21 mouse cellular contexts compared by ENCODE assay signal in the genomic region with DNA sequence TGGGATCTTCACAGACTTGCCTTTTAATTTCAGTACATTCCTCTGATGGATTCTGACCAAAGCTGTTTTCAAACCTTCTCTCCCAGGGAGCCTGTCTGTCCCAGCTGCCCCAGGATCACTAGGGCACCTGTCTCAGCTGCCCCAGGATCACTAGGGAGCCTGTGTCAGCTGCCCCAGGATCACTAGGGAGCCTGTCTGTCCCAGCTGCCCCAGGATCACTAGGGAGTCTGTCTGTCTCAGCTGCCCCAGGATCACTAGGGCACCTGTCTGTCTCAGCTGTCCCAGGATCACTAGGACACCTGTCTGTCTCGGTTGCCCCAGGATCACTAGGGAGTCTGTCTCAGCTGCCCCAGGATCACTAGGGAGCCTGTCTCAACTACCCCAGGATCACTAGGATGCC. TPM values are rescaled to one million over a fixed set of nuclear protein-coding genes. Genes with fewer than 3 reads are reported as not detected.
DNase-seq lines count a peak whose midpoint lies in the region; TF ChIP-seq lines count a peak whose summit lies in the region.
"Had no signal": no experiment of that assay in that cellular context is flagged by ENCODE, and none has a peak within 500 bp of the region (broad histone marks: within the 10 kb centered on the region; RNA-seq: fewer than 3 reads in every experiment).

No protein-coding gene starts in this region.

- no peaks in the 10 kb centered on the region for H3K27me3 ChIP-seq in embryonic facial prominence, embryonic 10.5 days (replicated peaks; ENCODE audit: low read depth, poor library complexity, severe bottlenecking)
- no peaks in the 10 kb centered on the region for H3K27me3 ChIP-seq in kidney, adult 2 months (replicated peaks; ENCODE audit: control insufficient read depth, insufficient read depth, low read length)
- H3K27me3 ChIP-seq: forebrain, embryonic 13.5 days; forebrain, embryonic 15.5 days; Patski had no signal

- no peak overlapping the region for H3K9ac ChIP-seq in ES-E14 (ENCODE audit: insufficient read depth, low read depth, low read length, poor library complexity, severe bottlenecking)
- H3K9ac ChIP-seq: embryonic facial prominence, embryonic 12.5 days; forebrain, embryonic 13.5 days; forebrain, embryonic 15.5 days; forebrain, postnatal 0 days had no signal

- no peak for TF ChIP-seq CTCF in kidney, adult 2 months (conservative IDR thresholded peaks at IDR 0.05; ENCODE audit: insufficient read depth, insufficient read length, low read depth, low read length)

- no peak for DNase-seq in ES-E14 (ENCODE audit: low read depth, low spot score)
- no peak for DNase-seq in embryonic facial prominence, embryonic 10.5 days (ENCODE audit: low spot score)
- DNase-seq in yolk sac, embryonic 10.5 days (ENCODE audit: low spot score) = peak; percentile 17
- no peak for DNase-seq in kidney, adult 2 months
- DNase-seq in urinary bladder, adult 2 months (ENCODE audit: low spot score) = no peak
- DNase-seq: adrenal gland, adult 8-10 months; adrenal gland, postnatal 14 days; adrenal gland, postnatal 36 days; cerebellum, adult 11-12 months; cerebellum, adult 2 months; cerebellum, adult 9-10 months; cerebellum, postnatal 10 days; cerebellum, postnatal 25 days; embryo, embryonic 11 days; forebrain, postnatal 0 days had no signal

- H3K27ac ChIP-seq in ES-E14 (ENCODE audit: insufficient read depth, low read depth, low read length, poor library complexity, severe bottlenecking) = 0 out of 2 replicates have a peak overlapping the region, but pooled peaks have one; percentile 10
- H3K27ac ChIP-seq in embryonic facial prominence, embryonic 10.5 days (replicated peaks) = peak overlapping the region; percentile 44; the same call in 1 of the 2 replicates
- H3K27ac ChIP-seq in kidney, adult 2 months (ENCODE audit: insufficient read depth, low read depth, low read length) = no peak overlapping the region
- H3K27ac ChIP-seq: embryonic facial prominence, embryonic 12.5 days; forebrain, embryonic 13.5 days; forebrain, embryonic 15.5 days had no signal

- H3K4me3 ChIP-seq in ES-E14 (ENCODE audit: insufficient read depth in 1 of 2, low read depth in 1 of 2, low read length in 2 of 2, poor library complexity in 1 of 2, severe bottlenecking in 1 of 2) = no peak overlapping the region
- no peak overlapping the region for H3K4me3 ChIP-seq in embryonic facial prominence, embryonic 10.5 days
- H3K4me3 ChIP-seq in kidney, adult 2 months (ENCODE audit: insufficient read depth, low read depth, low read length) = no peak overlapping the region
- H3K4me3 ChIP-seq: embryonic facial prominence, embryonic 12.5 days; forebrain, embryonic 13.5 days; forebrain, embryonic 15.5 days had no signal

- in situ Hi-C loops in ES-E14 (cut with MboI; ENCODE audit: low sequenced_read_pairs in 2 of 2, unreplicated experiment in 2 of 2) = no loop called here

- peaks cover 2 to 9% of the 10 kb centered on the region in 2 experiments; a peak in 2 of 4 replicates for H3K4me1 ChIP-seq in ES-E14 (ENCODE audit: control insufficient read depth in 2 of 2, insufficient read depth in 2 of 2, low read length in 2 of 2, poor library complexity in 1 of 2)
- peaks cover 40% of the 10 kb centered on the region for H3K4me1 ChIP-seq in embryonic facial prominence, embryonic 10.5 days
- no peaks in the 10 kb centered on the region for H3K4me1 ChIP-seq in kidney, adult 2 months (ENCODE audit: control insufficient read depth, insufficient read depth, low read length)

- no peaks in the 10 kb centered on the region for H3K9me3 ChIP-seq in ES-E14 (ENCODE audit: control insufficient read depth, insufficient read depth, low read depth, low read length)
- H3K9me3 ChIP-seq in embryonic facial prominence, embryonic 10.5 days = no peaks in the 10 kb centered on the region
- H3K9me3 ChIP-seq: embryonic facial prominence, embryonic 12.5 days; forebrain, embryonic 13.5 days; forebrain, embryonic 15.5 days had no signal

- no peak for TF ChIP-seq POLR2A in kidney, adult 2 months (IDR thresholded peaks at IDR 0.05; ENCODE audit: low read depth, low read length)

- no peaks in the 10 kb centered on the region for H3K36me3 ChIP-seq in ES-E14 (ENCODE audit: control insufficient read depth, insufficient read depth, low read length, poor library complexity, severe bottlenecking)
- H3K36me3 ChIP-seq in embryonic facial prominence, embryonic 10.5 days (replicated peaks) = no peaks in the 10 kb centered on the region
- H3K36me3 ChIP-seq in kidney, adult 2 months (ENCODE audit: control insufficient read depth, insufficient read depth, low read length) = no peaks in the 10 kb centered on the region
- H3K36me3 ChIP-seq: embryonic facial prominence, embryonic 12.5 days; forebrain, embryonic 15.5 days; G1E had no signal

- 73% methylated on average over 1 of the region's 1 CpGs for WGBS in embryonic facial prominence, embryonic 10.5 days
- 91% methylated on average over 1 of the region's 1 CpGs for WGBS in kidney, adult 2 months

TF ChIP-seq in ES-E14, 5 proteins besides CTCF, POLR2A, EP300 and RAD21:
- TF ChIP-seq ZNF384 (IDR thresholded peaks at IDR 0.05; ENCODE audit: low read depth, low read length) (no peak), ZC3H11A (IDR thresholded peaks at IDR 0.05; ENCODE audit: borderline replicate concordance, low read depth, low read length) (no peak), HCFC1 (IDR thresholded peaks at IDR 0.05; ENCODE audit: borderline replicate concordance, insufficient read depth, low read length) (no peak), MAFK (IDR thresholded peaks at IDR 0.05; ENCODE audit: insufficient read depth, low read depth, low read length) (no peak), CHD2 (IDR thresholded peaks at IDR 0.05; ENCODE audit: low read depth, low read length) (no peak)

RNA-seq across cellular contexts. Expression of gene Lrig3, which starts 47.0 kb away (rescaled TPM):
- 33.5 and 68.1 TPM in 2 replicates for total RNA-seq in ES-E14 (2012; rRNA removed)
- 22.4 and 28.2 TPM in 2 replicates for polyA plus RNA-seq in embryonic facial prominence, embryonic 10.5 days (2016; fragmentation: Nextera tagmentation; extraction: Ambion mirVana)
- 7.1 and 8.8 TPM in 2 replicates for polyA plus RNA-seq in kidney, adult 2 months (2012; rRNA removed)
- 6.1 and 7.0 TPM in 2 replicates for polyA plus RNA-seq in urinary bladder, adult 2 months (2012; rRNA removed)
- polyA plus RNA-seq: activated CD4-positive, CD25-positive, alpha-beta regulatory T cell, adult 4 months; G1E had no signal
